Mouse (Mus musculus) v-Abl transformed pro-B cells (cell line): Measurements from ENCODE around the gene Tmc1.

Experiments used
- in situ Hi-C, 2 experiments: fragments of 400-800 bp; cut with MboI; formaldehyde crosslinking; loops; one replicate each; pipeline ENCODE4 v1.15.1; 2025; ENCODE audit not compliant: unreplicated experiment in 2 of 2

Tmc1 gene

GRCm38 (mm10) chr19:20953874-20954273 lies at the start of gene Tmc1:
TSS of gene Tmc1 (minus strand) at chr19:20954202.
- in situ Hi-C loops = no loop called here

GRCm38 (mm10) chr19:21001552-21001951 lies 47.5 kb upstream of the Tmc1 start:
- in situ Hi-C loops = no loop called here

GRCm38 (mm10) chr19:20979244-20979643 lies 25.2 kb upstream of the Tmc1 start:
- in situ Hi-C loops = no loop called here

- in situ Hi-C loops = no loop called here
These were observed 24.1 kb upstream of the Tmc1 start for GRCm38 (mm10) chr19:20978148-20978547.

GRCm38 (mm10) chr19:20971926-20972325 lies 17.9 kb upstream of the Tmc1 start:
- in situ Hi-C loops = no loop called here

- in situ Hi-C loops = no loop called here
These were observed 813 bp upstream of the Tmc1 start for GRCm38 (mm10) chr19:20954815-20955214.

- in situ Hi-C loops = no loop called here
These were observed 9.6 kb downstream of the Tmc1 start for GRCm38 (mm10) chr19:20944446-20944845.

- in situ Hi-C loops = no loop called here
These were observed 29.7 kb downstream of the Tmc1 start for GRCm38 (mm10) chr19:20924282-20924681.

GRCm38 (mm10) chr19:20923336-20924211 lies 30.4 kb downstream of the Tmc1 start:
- in situ Hi-C loops = no loop called here

GRCm38 (mm10) chr19:20918241-20918640 lies 35.8 kb downstream of the Tmc1 start:
- in situ Hi-C loops = no loop called here

GRCm38 (mm10) chr19:20915151-20915550 lies 38.9 kb downstream of the Tmc1 start:
- in situ Hi-C loops = no loop called here

GRCm38 (mm10) chr19:20910356-20910755 lies 43.6 kb downstream of the Tmc1 start:
- in situ Hi-C loops = no loop called here

- in situ Hi-C loops = no loop called here
These were observed 72.8 kb downstream of the Tmc1 start for GRCm38 (mm10) chr19:20881205-20881604.

GRCm38 (mm10) chr19:20875881-20876280 lies 78.1 kb downstream of the Tmc1 start:
- in situ Hi-C loops = no loop called here

GRCm38 (mm10) chr19:20861779-20862178 lies 92.2 kb downstream of the Tmc1 start:
- in situ Hi-C loops = no loop called here

GRCm38 (mm10) chr19:20860270-20860669 lies 93.7 kb downstream of the Tmc1 start:
- in situ Hi-C loops = no loop called here

GRCm38 (mm10) chr19:20857819-20858218 lies 96.2 kb downstream of the Tmc1 start:
- in situ Hi-C loops = no loop called here

- in situ Hi-C loops = no loop called here
These were observed 105.1 kb downstream of the Tmc1 start for GRCm38 (mm10) chr19:20848906-20849305.

- in situ Hi-C loops = no loop called here
These were observed 106.4 kb downstream of the Tmc1 start for GRCm38 (mm10) chr19:20847476-20848073.

- in situ Hi-C loops = no loop called here
These were observed 116.6 kb downstream of the Tmc1 start for GRCm38 (mm10) chr19:20837422-20837821.

- in situ Hi-C loops = no loop called here
These were observed 117.8 kb downstream of the Tmc1 start for GRCm38 (mm10) chr19:20836055-20836845.
